Mouse (Mus musculus) bone marrow macrophage, adult 2 months (primary cell): ENCODE measurements at regions not wholly inside any gene's neighbourhood (a gene's known extent, or its start where the extent isn't known, plus 50 kb on each side); places are given as distances from the start of the nearest gene placed in this dataset.

ENCODE experiments used
- CTCF ChIP-seq: IDR thresholded peaks from 2 replicates; pipeline ENCODE4 v1.5.1; 2012; ENCODE audit warnings: low read depth, mild to moderate bottlenecking, low read length, moderate library complexity
- POLR2A ChIP-seq: IDR thresholded peaks from 2 replicates; pipeline ENCODE4 v1.6.1; 2012; ENCODE audit warnings: mild to moderate bottlenecking, low read depth, low read length, borderline replicate concordance

- no peak for TF ChIP-seq CTCF
- TF ChIP-seq POLR2A = no peak
Observed at GRCm38 (mm10) chr14:8952853-8953397, 286.9 kb upstream of the 4930452B06Rik start.
